Mouse (Mus musculus) induced T-regulatory cell, adult 2 months (primary cell): ENCODE results near the gene Vamp8.

Experiments
- DNase-seq: peaks from one replicate; pipeline ENCODE4 v3.0.0-alpha.2; 2012; ENCODE audit warnings: low read depth

The Vamp8 gene

GRCm38 (mm10) chr6:72350214-72350613 is 40.3 kb downstream of the Vamp8 start:
- no peak for DNase-seq

GRCm38 (mm10) chr6:72348411-72348810 is 42.1 kb downstream of the Vamp8 start:
- no peak for DNase-seq

- DNase-seq, result peak; percentile 87
Measured at GRCm38 (mm10) chr6:72347166-72347941, 43.1 kb downstream of the Vamp8 start, which contains the start of gene 0610030E20Rik. Gene 0610030E20Rik (plus strand): TSS chr6:72347317.

GRCm38 (mm10) chr6:72346261-72346660 is 44.2 kb downstream of the Vamp8 start:
- peak; percentile 56 for DNase-seq

GRCm38 (mm10) chr6:72345633-72346032 is 44.9 kb downstream of the Vamp8 start:
- DNase-seq, result no peak

- peak; percentile 96 for DNase-seq
Measured at GRCm38 (mm10) chr6:72345074-72345567, 45.4 kb downstream of the Vamp8 start, which contains the start of gene Usp39. Gene Usp39 (minus strand): TSS chr6:72345184.

GRCm38 (mm10) chr6:72344396-72345073 is 46.0 kb downstream of the Vamp8 start:
- DNase-seq, result no peak

- no peak for DNase-seq
Measured at GRCm38 (mm10) chr6:72340481-72340880, 50.0 kb downstream of the Vamp8 start.
